Mouse (Mus musculus) midbrain, embryonic 12.5 days (tissue): Measurements from ENCODE around the gene Pnldc1. TPM values are rescaled to one million over a fixed set of nuclear protein-coding genes. Genes with fewer than 3 reads are reported as not detected.

ENCODE experiments used
- ATAC-seq: fragments of 200-750 bp; cut with Nextera tagmentation; 2 replicates; pipeline ENCODE4 v1.8.0; 2017; ENCODE audit warnings: low read depth, moderate TSS enrichment, moderate library complexity; ENCODE audit not compliant: low FRiP score
- H3K27ac ChIP-seq: fragments of 300-500 bp; sonication (generic); replicated peaks from 2 replicates; pipeline ENCODE4 v1.5.1; 2016; ENCODE audit warnings: mild to moderate bottlenecking
- H3K27me3 ChIP-seq: fragments of 300-500 bp; sonication (generic); 2 replicates; pipeline ENCODE4 v1.6.1; 2016; ENCODE audit warnings: mild to moderate bottlenecking
- H3K36me3 ChIP-seq: fragments of 300-500 bp; sonication (generic); 2 replicates; pipeline ENCODE4 v1.6.1; 2016
- H3K4me1 ChIP-seq: fragments of 300-500 bp; sonication (generic); 2 replicates; pipeline ENCODE4 v1.6.1; 2016
- H3K4me2 ChIP-seq: fragments of 300-500 bp; sonication (generic); replicated peaks from 2 replicates; pipeline ENCODE4 v1.6.1; 2016; ENCODE audit warnings: mild to moderate bottlenecking, moderate library complexity
- H3K4me3 ChIP-seq: fragments of 300-500 bp; sonication (generic); 2 replicates; pipeline ENCODE4 v1.5.1; 2016; ENCODE audit warnings: mild to moderate bottlenecking
- H3K9ac ChIP-seq: fragments of 300-500 bp; sonication (generic); replicated peaks from 2 replicates; pipeline ENCODE4 v1.6.1; 2016; ENCODE audit warnings: mild to moderate bottlenecking, moderate library complexity
- H3K9me3 ChIP-seq: fragments of 300-500 bp; sonication (generic); 2 replicates; pipeline ENCODE4 v1.6.1; 2016; ENCODE audit warnings: mild to moderate bottlenecking
- WGBS: fragments of 180-500 bp; shearing (Covaris S2); methylation state at CpG from one replicate; pipeline ENCODE4 v1.1.7; 2016; 5-methylcytosine and 5-hydroxymethylcytosine counted together
- polyA plus RNA-seq: library from polyadenylated mRNA; unstranded; fragments of >200 nt; fragmentation: Nextera tagmentation; extraction: Ambion mirVana; gene quantifications from 2 replicates; pipeline ENCODE4 v1.2.1, GENCODE M21; 2016

Gene Pnldc1
- polyA plus RNA-seq, 1 experiment from 2014 or later: 1.2 TPM

GRCm38 (mm10) chr17:12872275-12873028 is 37.6 kb downstream of the Pnldc1 start:
- Histone ChIP-seq H3K4me1 (no peaks in the 10 kb centered on the region), H3K27me3 (no peaks in the 10 kb centered on the region), H3K9me3 (no peaks in the 10 kb centered on the region), H3K36me3 (no peaks in the 10 kb centered on the region), H3K9ac (no peak overlapping the region), H3K4me3 (no peak overlapping the region), H3K27ac (no peak overlapping the region), H3K4me2 (no peak overlapping the region)
- WGBS: 79% methylated on average over 16 of the region's 16 CpGs
- ATAC-seq: no peak

GRCm38 (mm10) chr17:12868640-12869039 is 41.4 kb downstream of the Pnldc1 start:
- H3K27ac ChIP-seq: no peak overlapping the region
- H3K9ac ChIP-seq: no peak overlapping the region
- 57% methylated on average over 4 of the region's 4 CpGs for WGBS
- H3K9me3 ChIP-seq: no peaks in the 10 kb centered on the region
- H3K4me3 ChIP-seq: no peak overlapping the region
- no peak overlapping the region for H3K4me2 ChIP-seq
- no peaks in the 10 kb centered on the region for H3K4me1 ChIP-seq
- no peaks in the 10 kb centered on the region for H3K27me3 ChIP-seq
- ATAC-seq: no peak
- H3K36me3 ChIP-seq: no peaks in the 10 kb centered on the region

GRCm38 (mm10) chr17:12868043-12868442 is 42.0 kb downstream of the Pnldc1 start, which contains the start of gene Mas1:
Mas1 (minus strand) TSS chr17:12868143.
- H3K27ac ChIP-seq: no peak within 1 kb of the TSS
- no peak for ATAC-seq
- no peaks in the 10 kb centered on the region for H3K9me3 ChIP-seq
- no peaks in the 10 kb centered on the region for H3K36me3 ChIP-seq
- no peak within 1 kb of the TSS for H3K4me3 ChIP-seq
- no peaks in the 10 kb centered on the region for H3K27me3 ChIP-seq
- WGBS: 55% methylated on average over 2 of the region's 2 CpGs
- H3K4me1 ChIP-seq: no peaks in the 10 kb centered on the region
- no peak within 1 kb of the TSS for H3K9ac ChIP-seq
- no peak within 1 kb of the TSS for H3K4me2 ChIP-seq

GRCm38 (mm10) chr17:12866853-12867252 is 43.2 kb downstream of the Pnldc1 start:
- H3K36me3 ChIP-seq: no peaks in the 10 kb centered on the region
- WGBS: 82% methylated on average over 10 of the region's 10 CpGs
- no peak overlapping the region for H3K9ac ChIP-seq
- H3K4me1 ChIP-seq: no peaks in the 10 kb centered on the region
- H3K27ac ChIP-seq: no peak overlapping the region
- ATAC-seq: no peak
- H3K9me3 ChIP-seq: no peaks in the 10 kb centered on the region
- no peaks in the 10 kb centered on the region for H3K27me3 ChIP-seq
- no peak overlapping the region for H3K4me3 ChIP-seq
- no peak overlapping the region for H3K4me2 ChIP-seq

GRCm38 (mm10) chr17:12865407-12865806 is 44.6 kb downstream of the Pnldc1 start:
- Histone ChIP-seq H3K27me3 (no peaks in the 10 kb centered on the region), H3K9me3 (no peaks in the 10 kb centered on the region), H3K4me2 (no peak overlapping the region), H3K9ac (no peak overlapping the region), H3K4me1 (no peaks in the 10 kb centered on the region), H3K36me3 (no peaks in the 10 kb centered on the region), H3K27ac (no peak overlapping the region), H3K4me3 (no peak overlapping the region)
- WGBS: 51% methylated on average over 3 of the region's 3 CpGs
- no peak for ATAC-seq

GRCm38 (mm10) chr17:12864111-12864510 is 45.9 kb downstream of the Pnldc1 start:
- H3K4me2 ChIP-seq: no peak overlapping the region
- H3K4me1 ChIP-seq: no peaks in the 10 kb centered on the region
- no peaks in the 10 kb centered on the region for H3K36me3 ChIP-seq
- H3K27ac ChIP-seq: no peak overlapping the region
- no peaks in the 10 kb centered on the region for H3K9me3 ChIP-seq
- no peak overlapping the region for H3K9ac ChIP-seq
- ATAC-seq: no peak
- no peak overlapping the region for H3K4me3 ChIP-seq
- H3K27me3 ChIP-seq: no peaks in the 10 kb centered on the region

GRCm38 (mm10) chr17:12859006-12859520 is 51.0 kb downstream of the Pnldc1 start:
- Histone ChIP-seq H3K4me3 (no peak overlapping the region), H3K27ac (no peak overlapping the region), H3K4me1 (no peaks in the 10 kb centered on the region), H3K27me3 (no peaks in the 10 kb centered on the region), H3K36me3 (no peaks in the 10 kb centered on the region), H3K9ac (no peak overlapping the region), H3K4me2 (no peak overlapping the region), H3K9me3 (no peaks in the 10 kb centered on the region)
- WGBS: 79% methylated on average over 8 of the region's 8 CpGs
- no peak for ATAC-seq

- no peak overlapping the region for H3K27ac ChIP-seq
- H3K27me3 ChIP-seq: no peaks in the 10 kb centered on the region
- H3K9ac ChIP-seq: no peak overlapping the region
- no peak overlapping the region for H3K4me3 ChIP-seq
- WGBS: 47% methylated on average over 4 of the region's 4 CpGs
- H3K4me2 ChIP-seq: no peak overlapping the region
- no peaks in the 10 kb centered on the region for H3K36me3 ChIP-seq
- no peaks in the 10 kb centered on the region for H3K4me1 ChIP-seq
- no peaks in the 10 kb centered on the region for H3K9me3 ChIP-seq
- ATAC-seq: no peak
Observed at GRCm38 (mm10) chr17:12858072-12858471, 52.0 kb downstream of the Pnldc1 start.

GRCm38 (mm10) chr17:12857395-12857794 is 52.6 kb downstream of the Pnldc1 start:
- Histone ChIP-seq H3K4me2 (no peak overlapping the region), H3K9me3 (no peaks in the 10 kb centered on the region), H3K4me1 (no peaks in the 10 kb centered on the region), H3K9ac (no peak overlapping the region), H3K27ac (no peak overlapping the region), H3K27me3 (no peaks in the 10 kb centered on the region), H3K4me3 (no peak overlapping the region), H3K36me3 (no peaks in the 10 kb centered on the region)
- no peak for ATAC-seq
- 65% methylated on average over 3 of the region's 3 CpGs for WGBS

GRCm38 (mm10) chr17:12854386-12854785 is 55.6 kb downstream of the Pnldc1 start:
- Histone ChIP-seq H3K36me3 (no peaks in the 10 kb centered on the region), H3K9me3 (no peaks in the 10 kb centered on the region), H3K27ac (no peak overlapping the region), H3K4me2 (no peak overlapping the region), H3K4me3 (no peak overlapping the region), H3K27me3 (no peaks in the 10 kb centered on the region), H3K9ac (no peak overlapping the region), H3K4me1 (no peaks in the 10 kb centered on the region)
- WGBS: 90% methylated on average over 11 of the region's 11 CpGs
- ATAC-seq: no peak

- H3K4me2 ChIP-seq: no peak overlapping the region
- H3K9me3 ChIP-seq: no peaks in the 10 kb centered on the region
- no peak for ATAC-seq
- no peak overlapping the region for H3K27ac ChIP-seq
- no peaks in the 10 kb centered on the region for H3K4me1 ChIP-seq
- WGBS: 93% methylated on average over 2 of the region's 2 CpGs
- no peak overlapping the region for H3K4me3 ChIP-seq
- no peaks in the 10 kb centered on the region for H3K27me3 ChIP-seq
- no peaks in the 10 kb centered on the region for H3K36me3 ChIP-seq
- no peak overlapping the region for H3K9ac ChIP-seq
Observed at GRCm38 (mm10) chr17:12853821-12854220, 56.2 kb downstream of the Pnldc1 start.

- H3K4me1 ChIP-seq: no peaks in the 10 kb centered on the region
- no peak overlapping the region for H3K9ac ChIP-seq
- 75% methylated on average over 11 of the region's 11 CpGs for whole genome bisulfite sequencing
- no peaks in the 10 kb centered on the region for H3K27me3 ChIP-seq
- no peak overlapping the region for H3K27ac ChIP-seq
- no peak overlapping the region for H3K4me3 ChIP-seq
- ATAC-seq: no peak
- no peaks in the 10 kb centered on the region for H3K9me3 ChIP-seq
- H3K36me3 ChIP-seq: no peaks in the 10 kb centered on the region
- no peak overlapping the region for H3K4me2 ChIP-seq
Observed at GRCm38 (mm10) chr17:12851689-12852088, 58.3 kb downstream of the Pnldc1 start.
